ENCODE assay signal across 18 mouse cellular contexts in genomic region chr5:102803675-102804074, GRCm38 (mm10).
DNase-seq lines count a peak whose midpoint lies in the region; ATAC-seq and TF ChIP-seq lines count a peak whose summit lies in the region.
"Had no signal": no experiment of that assay in that cellular context is flagged by ENCODE, and none has a peak within 500 bp of the region (broad histone marks: within the 10 kb centered on the region; RNA-seq: fewer than 3 reads in every experiment).

No protein-coding gene starts in this region.

- H3K36me3 ChIP-seq in heart, embryonic 12.5 days: no peaks in the 10 kb centered on the region
- no peaks in the 10 kb centered on the region for H3K36me3 ChIP-seq in lung, embryonic 16.5 days (ENCODE audit: control insufficient read depth, insufficient read depth, low read length)
- no peaks in the 10 kb centered on the region for H3K36me3 ChIP-seq in liver, embryonic 11.5 days (ENCODE audit: control insufficient read depth, insufficient read depth, low read length)
- H3K36me3 ChIP-seq in forebrain, embryonic 16.5 days (ENCODE audit: control insufficient read depth, insufficient read depth): no peaks in the 10 kb centered on the region
- H3K36me3 ChIP-seq: limb, embryonic 15.5 days; stomach, embryonic 15.5 days had no signal

- TF ChIP-seq CTCF in gastrocnemius, adult 2 months (IDR thresholded peaks at IDR 0.05): no peak

- intact Hi-C loops in gastrocnemius, adult 2 months (cut with DNase I): no loop called here

- ATAC-seq in heart, embryonic 12.5 days (ENCODE audit: insufficient number of reproducible peaks, low FRiP score): no peak
- peak; percentile 83 for ATAC-seq in lung, embryonic 16.5 days (ENCODE audit: low read depth)
- ATAC-seq in liver, embryonic 11.5 days (replicated peaks; ENCODE audit: low FRiP score): no peak
- no peak for ATAC-seq in forebrain, embryonic 16.5 days

- DNase-seq in heart, adult 18-20 months: peak; percentile 31 to 54
- DNase-seq in testis, postnatal 14 days (ENCODE audit: low spot score): peak; percentile 5
- no peak for DNase-seq in testis, postnatal 10 days (ENCODE audit: low spot score)
- DNase-seq in liver, embryonic 11.5 days (ENCODE audit: low spot score): no peak
- no peak for DNase-seq in gastrocnemius, adult 2 months
- DNase-seq: adrenal gland, postnatal 10 days; cerebellum, adult 9-10 months; midbrain, embryonic 14.5 days; thymus, postnatal 4 days had no signal

- H3K27ac ChIP-seq in heart, embryonic 12.5 days (ENCODE audit: poor library complexity, severe bottlenecking): no peak overlapping the region
- H3K27ac ChIP-seq in lung, embryonic 16.5 days (ENCODE audit: low read length): no peak overlapping the region
- no peak overlapping the region for H3K27ac ChIP-seq in liver, embryonic 11.5 days (ENCODE audit: low read depth, low read length)
- no peak overlapping the region for H3K27ac ChIP-seq in gastrocnemius, adult 2 months
- no peak overlapping the region for H3K27ac ChIP-seq in forebrain, embryonic 16.5 days (ENCODE audit: low read length)
- H3K27ac ChIP-seq: heart, adult 2 months; hindbrain, embryonic 14.5 days; layer of hippocampus, adult 2 months; limb, embryonic 15.5 days; macrophage; stomach, embryonic 15.5 days had no signal

- H3K9ac ChIP-seq in heart, embryonic 12.5 days: no peak overlapping the region
- no peak overlapping the region for H3K9ac ChIP-seq in lung, embryonic 16.5 days (ENCODE audit: low read length)
- no peak overlapping the region for H3K9ac ChIP-seq in liver, embryonic 11.5 days (ENCODE audit: low read depth, low read length)
- H3K9ac ChIP-seq in forebrain, embryonic 16.5 days (replicated peaks; ENCODE audit: low read depth, low read length): no peak overlapping the region
- H3K9ac ChIP-seq: hindbrain, embryonic 14.5 days; limb, embryonic 15.5 days; stomach, embryonic 15.5 days had no signal

- H3K4me1 ChIP-seq in heart, embryonic 12.5 days (replicated peaks): no peaks in the 10 kb centered on the region
- H3K4me1 ChIP-seq in lung, embryonic 16.5 days (replicated peaks; ENCODE audit: control insufficient read depth, insufficient read depth, low read length): no peaks in the 10 kb centered on the region
- no peaks in the 10 kb centered on the region for H3K4me1 ChIP-seq in liver, embryonic 11.5 days (replicated peaks; ENCODE audit: control insufficient read depth, insufficient read depth, low read length)
- no peaks in the 10 kb centered on the region for H3K4me1 ChIP-seq in forebrain, embryonic 16.5 days (replicated peaks; ENCODE audit: control insufficient read depth, insufficient read depth, low read length)
- H3K4me1 ChIP-seq: limb, embryonic 15.5 days; stomach, embryonic 15.5 days had no signal

- H3K27me3 ChIP-seq in heart, embryonic 12.5 days (replicated peaks): no peaks in the 10 kb centered on the region
- H3K27me3 ChIP-seq in lung, embryonic 16.5 days (ENCODE audit: control insufficient read depth, insufficient read depth, low read depth, low read length): no peaks in the 10 kb centered on the region
- H3K27me3 ChIP-seq in liver, embryonic 11.5 days (replicated peaks; ENCODE audit: control insufficient read depth, insufficient read depth, low read length): no peaks in the 10 kb centered on the region
- no peaks in the 10 kb centered on the region for H3K27me3 ChIP-seq in forebrain, embryonic 16.5 days (replicated peaks; ENCODE audit: control insufficient read depth, insufficient read depth, low read length)
- H3K27me3 ChIP-seq: limb, embryonic 15.5 days; stomach, embryonic 15.5 days had no signal

- no peaks in the 10 kb centered on the region for H3K9me3 ChIP-seq in heart, embryonic 12.5 days (replicated peaks)
- no peaks in the 10 kb centered on the region for H3K9me3 ChIP-seq in lung, embryonic 16.5 days (ENCODE audit: control insufficient read depth, low read length)
- no peaks in the 10 kb centered on the region for H3K9me3 ChIP-seq in liver, embryonic 11.5 days (ENCODE audit: control insufficient read depth, low read length)
- no peaks in the 10 kb centered on the region for H3K9me3 ChIP-seq in forebrain, embryonic 16.5 days (ENCODE audit: control insufficient read depth, low read length)
- H3K9me3 ChIP-seq: limb, embryonic 15.5 days; stomach, embryonic 15.5 days had no signal

- H3K4me2 ChIP-seq in heart, embryonic 12.5 days: no peak overlapping the region
- H3K4me2 ChIP-seq in lung, embryonic 16.5 days (ENCODE audit: low read depth, low read length): no peak overlapping the region
- no peak overlapping the region for H3K4me2 ChIP-seq in liver, embryonic 11.5 days
- no peak overlapping the region for H3K4me2 ChIP-seq in forebrain, embryonic 16.5 days (ENCODE audit: low read length)
- H3K4me2 ChIP-seq: hindbrain, embryonic 14.5 days; limb, embryonic 15.5 days; stomach, embryonic 15.5 days had no signal

- WGBS in heart, embryonic 12.5 days: 54% methylated on average over 4 of the region's 4 CpGs
- 40% methylated on average over 4 of the region's 4 CpGs for WGBS in lung, embryonic 16.5 days
- WGBS in liver, embryonic 11.5 days: 58% methylated on average over 4 of the region's 4 CpGs
- 46% methylated on average over 4 of the region's 4 CpGs for WGBS in forebrain, embryonic 16.5 days

- no peak overlapping the region for H3K4me3 ChIP-seq in heart, embryonic 12.5 days
- H3K4me3 ChIP-seq in lung, embryonic 16.5 days (ENCODE audit: low read length): no peak overlapping the region
- H3K4me3 ChIP-seq in liver, embryonic 11.5 days (ENCODE audit: low read depth, low read length): no peak overlapping the region
- no peak overlapping the region for H3K4me3 ChIP-seq in gastrocnemius, adult 2 months
- no peak overlapping the region for H3K4me3 ChIP-seq in forebrain, embryonic 16.5 days (replicated peaks; ENCODE audit: low read length)
- H3K4me3 ChIP-seq: heart, adult 2 months; layer of hippocampus, adult 2 months; limb, embryonic 15.5 days; stomach, embryonic 15.5 days had no signal

Comparison
In these comparisons a context has a peak if more than half of its experiments do, and no peak if none do; other contexts are left out.
1. DNase-seq: peak in heart, adult 18-20 months (2 of 2) and testis, postnatal 14 days (single experiment); none in testis, postnatal 10 days (single experiment), liver, embryonic 11.5 days (single experiment) and gastrocnemius, adult 2 months (single experiment).